Mouse (Mus musculus) ES-E14 (cell line): ENCODE measurements around the gene Tfpi. TPM values are rescaled to one million over a fixed set of nuclear protein-coding genes. Genes with fewer than 3 reads are reported as not detected.

Experiments
- DNase-seq: peaks from one replicate; pipeline ENCODE4 v3.0.0-alpha.2; 2013; ENCODE audit warnings: low read depth, low spot score
- H3K27ac ChIP-seq: 2 replicates; pipeline ENCODE4 v1.5.1; 2012; ENCODE audit warnings: low read depth, mild to moderate bottlenecking, low read length, moderate library complexity, mixed read lengths; ENCODE audit not compliant: poor library complexity, insufficient read depth, severe bottlenecking
- H3K36me3 ChIP-seq: 2 replicates; pipeline ENCODE4 v1.6.1; 2012; ENCODE audit warnings: mild to moderate bottlenecking, low read length, moderate library complexity, mixed read lengths; ENCODE audit not compliant: control insufficient read depth, poor library complexity, insufficient read depth, severe bottlenecking
- H3K4me1 ChIP-seq, 2 experiments: fragments of 150-350 bp in 1 of 2; sonication (generic) in 1 of 2; 2 replicates each; pipeline ENCODE4 v1.6.1; 2012; ENCODE audit warnings: low read length in 2 of 2, mild to moderate bottlenecking in 1 of 2, mixed read lengths in 1 of 2; ENCODE audit not compliant: control insufficient read depth in 2 of 2, insufficient read depth in 2 of 2, poor library complexity in 1 of 2
- H3K4me3 ChIP-seq, 2 experiments: fragments of 150-350 bp in 1 of 2; sonication (generic) in 1 of 2; 2 replicates each; pipeline ENCODE4 v1.5.1; 2012; ENCODE audit warnings: low read length in 2 of 2, low read depth in 1 of 2, mild to moderate bottlenecking in 1 of 2, mixed read lengths in 1 of 2; ENCODE audit not compliant: insufficient read depth in 1 of 2, poor library complexity in 1 of 2, severe bottlenecking in 1 of 2
- H3K9ac ChIP-seq: 2 replicates; pipeline ENCODE4 v1.6.1; 2012; ENCODE audit warnings: low read depth, mild to moderate bottlenecking, low read length, mixed read lengths; ENCODE audit not compliant: poor library complexity, insufficient read depth, severe bottlenecking
- H3K9me3 ChIP-seq: fragments of 150-350 bp; sonication (generic); 2 replicates; pipeline ENCODE4 v1.6.1; 2012; ENCODE audit warnings: low read depth, mild to moderate bottlenecking, low read length; ENCODE audit not compliant: control insufficient read depth, insufficient read depth
- CHD2 ChIP-seq: IDR thresholded peaks from 2 replicates; pipeline ENCODE4 v1.6.1; 2014; ENCODE audit warnings: mild to moderate bottlenecking, low read depth, low read length, inconsistent platforms
- HCFC1 ChIP-seq: IDR thresholded peaks from 2 replicates; pipeline ENCODE4 v1.6.1; 2012; ENCODE audit warnings: low read length, inconsistent platforms, borderline replicate concordance; ENCODE audit not compliant: insufficient read depth
- MAFK ChIP-seq: IDR thresholded peaks from 2 replicates; pipeline ENCODE4 v1.6.1; 2014; ENCODE audit warnings: mild to moderate bottlenecking, low read depth, low read length, inconsistent platforms; ENCODE audit not compliant: insufficient read depth
- ZC3H11A ChIP-seq: IDR thresholded peaks from 2 replicates; pipeline ENCODE4 v1.6.1; 2012; ENCODE audit warnings: low read depth, mild to moderate bottlenecking, inconsistent platforms, low read length, borderline replicate concordance
- ZNF384 ChIP-seq: IDR thresholded peaks from 2 replicates; pipeline ENCODE4 v1.6.1; 2012; ENCODE audit warnings: low read depth, low read length, inconsistent platforms
- in situ Hi-C, 2 experiments: fragments of 600-800 bp; cut with MboI; formaldehyde crosslinking; loops; one replicate each; pipeline ENCODE4 v1.15.1; 2025; ENCODE audit warnings: low sequenced_read_pairs in 2 of 2, inconsistent platforms in 1 of 2; ENCODE audit not compliant: unreplicated experiment in 2 of 2
- total RNA-seq: library from RNA; depleted of rRNA; stranded (reverse); fragments of 300-350 nt; gene quantifications from 2 replicates; pipeline ENCODE4 v1.2.3, GENCODE M21; 2012

The Tfpi gene
- total RNA-seq, 1 experiment: 80.4 TPM

DNA sequence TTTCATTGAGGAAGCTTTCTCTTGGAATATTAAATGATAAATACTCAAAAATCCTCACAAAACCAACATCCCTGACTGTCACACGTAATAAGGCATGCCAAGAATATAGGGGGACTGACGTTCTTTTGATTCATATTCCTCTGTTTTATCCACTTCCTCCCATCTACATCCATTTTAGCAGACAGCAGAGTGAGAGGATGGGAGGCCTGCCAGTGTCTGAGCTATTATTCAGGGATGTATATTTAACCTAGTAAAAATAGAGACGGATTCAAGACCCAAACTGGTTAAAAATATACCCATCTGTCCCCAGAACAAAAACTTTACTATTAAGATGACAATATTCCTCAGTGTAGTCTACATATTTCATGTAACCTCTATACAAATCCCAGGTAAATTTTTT is 14.2 kb downstream of the Tfpi start:
- Histone ChIP-seq H3K36me3 (peaks cover 2% of the 10 kb centered on the region; the same call in 1 of the 2 replicates), H3K27ac (no peak overlapping the region), H3K4me1 (peaks cover 0 to 2% of the 10 kb centered on the region in 2 experiments; a peak in 1 of 4 replicates), H3K9ac (no peak overlapping the region), H3K4me3 (no peak overlapping the region), H3K9me3 (no peaks in the 10 kb centered on the region)
- no peak for TF ChIP-seq MAFK
- TF ChIP-seq ZC3H11A: no peak
- TF ChIP-seq ZNF384: no peak
- TF ChIP-seq CHD2: no peak
- no peak for TF ChIP-seq HCFC1
- in situ Hi-C loops: loop anchor here in 1 of 2 experiments (10.0 kb wide), 1 partner anchor 202 kb away; no protein-coding TSS in a partner anchor
- DNase-seq: no peak

DNA sequence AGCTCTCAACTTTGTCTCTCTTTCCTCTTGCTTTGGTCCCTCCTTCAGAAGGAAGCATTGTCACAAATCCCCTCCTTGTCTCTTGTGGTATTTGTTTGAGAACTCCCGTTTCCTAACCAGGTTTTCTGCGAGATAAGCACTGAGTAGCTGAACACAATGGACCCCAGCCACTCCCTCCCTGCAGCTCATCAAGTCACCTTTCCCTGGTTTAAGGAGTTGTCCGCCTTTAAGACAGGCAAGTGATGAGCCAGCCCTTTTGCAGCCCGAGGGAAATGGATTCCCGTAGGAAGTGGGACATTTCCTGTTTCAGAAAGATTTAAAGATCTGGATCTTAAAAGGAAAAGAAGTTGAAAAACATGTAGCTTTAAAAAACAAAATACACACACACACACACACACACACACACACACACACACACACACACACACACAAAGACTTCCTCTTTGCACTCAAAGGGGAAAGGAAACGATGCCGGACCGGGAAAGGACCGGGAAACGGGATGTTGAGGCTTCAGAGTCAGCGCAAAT is 16.9 kb downstream of the Tfpi start:
- Histone ChIP-seq H3K4me3 (peak overlapping the region; percentile 25 to 31; a peak in 3 of 4 replicates), H3K9ac (no peak overlapping the region; the same call in 1 of the 2 replicates), H3K27ac (no peak overlapping the region), H3K36me3 (no peaks in the 10 kb centered on the region), H3K4me1 (peaks cover 0 to 2% of the 10 kb centered on the region in 2 experiments; a peak in 1 of 4 replicates), H3K9me3 (no peaks in the 10 kb centered on the region)
- DNase-seq: peak; percentile 51
- TF ChIP-seq MAFK: peak; percentile 20; the same call in 1 of the 2 replicates
- no peak for TF ChIP-seq ZC3H11A
- no peak for TF ChIP-seq HCFC1
- TF ChIP-seq CHD2: peak; percentile 46; the same call in 1 of the 2 replicates
- no peak for TF ChIP-seq ZNF384
- in situ Hi-C loops: loop anchor here in 1 of 2 experiments (10.0 kb wide), 1 partner anchor 205 kb away; no protein-coding TSS in a partner anchor

DNA sequence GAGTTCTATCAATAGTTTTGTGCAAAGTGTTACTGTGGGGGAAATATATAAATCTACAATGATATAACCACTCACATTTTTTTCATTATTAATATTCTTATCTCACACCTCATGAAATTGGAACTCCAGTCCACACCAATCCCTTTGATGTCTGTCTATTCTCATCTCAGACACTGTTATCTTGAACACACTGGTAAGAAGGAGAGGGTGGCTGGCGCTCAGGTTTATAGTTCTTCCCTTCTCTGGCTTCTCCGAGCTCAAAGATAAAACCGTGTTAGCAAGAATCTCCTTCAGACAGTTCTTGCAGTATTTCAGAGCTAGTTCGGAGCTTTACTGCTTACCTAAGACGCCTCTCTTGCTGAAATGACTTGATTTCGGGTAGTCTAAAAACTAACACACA is 19.4 kb downstream of the Tfpi start:
- in situ Hi-C loops: no loop called here
- Histone ChIP-seq H3K9me3 (no peaks in the 10 kb centered on the region), H3K9ac (no peak overlapping the region), H3K4me3 (no peak overlapping the region), H3K4me1 (peaks cover 0 to 2% of the 10 kb centered on the region in 2 experiments; a peak in 1 of 4 replicates), H3K27ac (no peak overlapping the region), H3K36me3 (no peaks in the 10 kb centered on the region; the same call in 1 of the 2 replicates)
- TF ChIP-seq ZNF384: no peak
- TF ChIP-seq MAFK: no peak
- TF ChIP-seq HCFC1: no peak
- TF ChIP-seq ZC3H11A: no peak
- TF ChIP-seq CHD2: no peak
- DNase-seq: no peak

DNA sequence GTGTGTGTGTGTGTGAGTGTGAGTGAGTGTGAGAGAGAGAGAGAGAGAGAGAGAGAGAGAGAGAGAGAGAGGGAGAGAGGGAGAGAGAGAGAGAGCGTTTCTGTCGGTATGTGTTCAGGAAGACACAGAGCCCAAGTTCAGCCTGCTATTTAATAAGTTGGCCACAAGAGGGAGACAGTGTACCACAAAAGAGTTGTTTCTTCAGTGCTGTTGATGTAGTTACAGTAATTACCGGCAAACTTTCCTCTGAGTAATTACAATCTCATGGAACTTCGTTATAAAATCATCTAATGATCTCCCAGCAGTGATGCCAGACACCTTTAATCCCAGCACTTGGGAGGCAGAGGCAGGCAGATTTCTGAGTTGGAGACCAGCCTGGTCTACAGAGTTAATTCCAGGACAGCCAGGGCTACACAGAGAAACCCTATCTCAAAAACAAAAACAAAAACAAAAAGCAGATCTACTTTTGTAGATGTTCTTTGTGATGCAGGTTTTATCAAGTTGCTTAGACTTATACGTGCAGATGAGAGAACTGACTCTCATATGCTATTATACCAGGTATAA is 21.3 kb downstream of the Tfpi start:
- DNase-seq: peak; percentile 77
- Histone ChIP-seq H3K9ac (no peak overlapping the region), H3K9me3 (no peaks in the 10 kb centered on the region), H3K27ac (no peak overlapping the region), H3K4me1 (peaks cover 0 to 2% of the 10 kb centered on the region in 2 experiments; a peak in 1 of 4 replicates), H3K36me3 (no peaks in the 10 kb centered on the region; the same call in 1 of the 2 replicates), H3K4me3 (no peak overlapping the region)
- TF ChIP-seq ZC3H11A: peak; percentile 91
- TF ChIP-seq HCFC1: no peak
- TF ChIP-seq CHD2: no peak
- TF ChIP-seq ZNF384: no peak
- TF ChIP-seq MAFK: no peak
- in situ Hi-C loops: no loop called here
